In the genomic region with DNA sequence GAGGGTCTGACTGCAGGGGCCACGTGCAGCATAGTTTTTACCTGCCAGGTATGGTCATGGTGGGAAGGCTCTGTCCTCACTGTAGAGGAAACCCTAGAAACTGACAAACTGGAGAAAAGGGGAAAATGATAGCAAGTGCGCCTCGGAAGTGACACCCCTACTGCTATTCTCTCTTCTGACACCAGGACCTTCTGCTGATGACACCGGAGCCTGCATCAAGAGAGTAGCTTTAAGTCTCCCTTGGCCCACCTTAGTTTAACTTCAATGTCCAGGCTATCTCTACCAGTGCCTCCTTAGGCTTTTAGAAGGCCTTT, we compare ENCODE assay signal across 8 mouse cellular contexts. TPM values are rescaled to one million over a fixed set of nuclear protein-coding genes. Genes with fewer than 3 reads are reported as not detected.
DNase-seq lines count a peak whose midpoint lies in the region; ATAC-seq and TF ChIP-seq lines count a peak whose summit lies in the region.
"Had no signal": no experiment of that assay in that cellular context is flagged by ENCODE, and none has a peak within 500 bp of the region (broad histone marks: within the 10 kb centered on the region; RNA-seq: fewer than 3 reads in every experiment).

No protein-coding gene starts in this region.

- no peak for TF ChIP-seq POLR2A in small intestine, adult 2 months (IDR thresholded peaks at IDR 0.05; ENCODE audit: low read depth, low read length)

- no peak overlapping the region for H3K27ac ChIP-seq in lung, embryonic 15.5 days
- H3K27ac ChIP-seq in forebrain, embryonic 15.5 days (replicated peaks): no peak overlapping the region
- 0 out of 2 replicates have a peak overlapping the region, but pooled peaks have one; percentile 64 for H3K27ac ChIP-seq in limb, embryonic 10.5 days
- H3K27ac ChIP-seq in small intestine, adult 2 months (ENCODE audit: insufficient read depth, low read depth, low read length): no peak overlapping the region

- TF ChIP-seq CTCF in small intestine, adult 2 months (IDR thresholded peaks at IDR 0.05; ENCODE audit: extremely low read depth, insufficient read length, insufficient replicate concordance, low read depth, low read length): no peak

- H3K27me3 ChIP-seq in lung, embryonic 15.5 days: no peaks in the 10 kb centered on the region
- H3K27me3 ChIP-seq in forebrain, embryonic 15.5 days: peaks cover 33% of the 10 kb centered on the region
- peaks cover 54% of the 10 kb centered on the region for H3K27me3 ChIP-seq in limb, embryonic 10.5 days (ENCODE audit: low read depth, poor library complexity, severe bottlenecking)
- H3K27me3 ChIP-seq in small intestine, adult 2 months (ENCODE audit: control insufficient read depth, insufficient read depth, low read length): peaks cover 15% of the 10 kb centered on the region
- H3K27me3 ChIP-seq: Patski had no signal

- ATAC-seq in lung, embryonic 15.5 days (ENCODE audit: borderline replicate concordance, extremely low read depth, low FRiP score, low TSS enrichment): no peak
- ATAC-seq in forebrain, embryonic 15.5 days (replicated peaks): no peak
- ATAC-seq: Patski had no signal

- H3K4me2 ChIP-seq in lung, embryonic 15.5 days: peak overlapping the region; percentile 89
- H3K4me2 ChIP-seq in forebrain, embryonic 15.5 days (replicated peaks): peak overlapping the region; percentile 66; the same call in 1 of the 2 replicates

- no peaks in the 10 kb centered on the region for H3K9me3 ChIP-seq in lung, embryonic 15.5 days
- H3K9me3 ChIP-seq in forebrain, embryonic 15.5 days: no peaks in the 10 kb centered on the region
- H3K9me3 ChIP-seq in limb, embryonic 10.5 days (replicated peaks): no peaks in the 10 kb centered on the region

- H3K4me1 ChIP-seq in lung, embryonic 15.5 days: peaks cover 49% of the 10 kb centered on the region
- H3K4me1 ChIP-seq in forebrain, embryonic 15.5 days: peaks cover 22% of the 10 kb centered on the region
- H3K4me1 ChIP-seq in limb, embryonic 10.5 days: peaks cover 47% of the 10 kb centered on the region
- H3K4me1 ChIP-seq in small intestine, adult 2 months (ENCODE audit: control insufficient read depth, insufficient read depth, insufficient read length, low read length): peaks cover 15% of the 10 kb centered on the region

- 60% methylated on average over 4 of the region's 4 CpGs for WGBS in lung, embryonic 15.5 days
- WGBS in forebrain, embryonic 15.5 days: 34% methylated on average over 4 of the region's 4 CpGs
- WGBS in limb, embryonic 10.5 days: 9% methylated on average over 4 of the region's 4 CpGs
- WGBS in small intestine, adult 2 months: 89% methylated on average over 4 of the region's 4 CpGs

- DNase-seq in lung, postnatal 14 days: no peak
- DNase-seq in limb, embryonic 10.5 days (ENCODE audit: low spot score): no peak
- DNase-seq in left cerebral cortex, adult 9 months (ENCODE audit: low spot score in 2 of 2): no peak
- no peak for DNase-seq in urinary bladder, postnatal 14 days (ENCODE audit: low spot score)

- H3K9ac ChIP-seq in lung, embryonic 15.5 days: peak overlapping the region; percentile 35; the same call in 1 of the 2 replicates
- no peak overlapping the region for H3K9ac ChIP-seq in forebrain, embryonic 15.5 days (replicated peaks)

- peak overlapping the region; percentile 43 for H3K4me3 ChIP-seq in lung, embryonic 15.5 days
- H3K4me3 ChIP-seq in forebrain, embryonic 15.5 days: no peak overlapping the region; the same call in 1 of the 2 replicates
- H3K4me3 ChIP-seq in limb, embryonic 10.5 days: no peak overlapping the region
- peak overlapping the region; percentile 57 for H3K4me3 ChIP-seq in small intestine, adult 2 months (ENCODE audit: low read depth, low read length)

- H3K36me3 ChIP-seq in lung, embryonic 15.5 days: no peaks in the 10 kb centered on the region
- H3K36me3 ChIP-seq in forebrain, embryonic 15.5 days: no peaks in the 10 kb centered on the region
- no peaks in the 10 kb centered on the region for H3K36me3 ChIP-seq in limb, embryonic 10.5 days
- no peaks in the 10 kb centered on the region for H3K36me3 ChIP-seq in small intestine, adult 2 months (ENCODE audit: control insufficient read depth, insufficient read depth, low read length)

RNA-seq across cellular contexts. Expression of a gene that starts 1.6 kb away (rescaled TPM):
- 12.4 TPM in 2 replicates for polyA plus RNA-seq in lung, embryonic 15.5 days (2015; fragmentation: Nextera tagmentation; extraction: Ambion mirVana)
- polyA plus RNA-seq in forebrain, embryonic 15.5 days (2015; fragmentation: Nextera tagmentation; extraction: Ambion mirVana): 1.3 TPM in 2 replicates
- polyA plus RNA-seq in limb, embryonic 10.5 days (2016; fragmentation: Nextera tagmentation; extraction: Ambion mirVana): 0.46 and 0.48 TPM in 2 replicates
- 0.52 and 1.6 TPM in 2 replicates for polyA plus RNA-seq in small intestine, adult 2 months (2012; rRNA removed)

Comparison
In these comparisons a context has a peak if more than half of its experiments do, and no peak if none do; other contexts are left out.
1. H3K4me3 ChIP-seq: peak in lung, embryonic 15.5 days (single experiment) and small intestine, adult 2 months (single experiment); none in forebrain, embryonic 15.5 days (single experiment) and limb, embryonic 10.5 days (single experiment).